Mouse (Mus musculus) forelimb bud, embryonic 11.5 days (tissue): ENCODE results near the gene Adamts13.

Experiments
- DNase-seq: peaks from one replicate; pipeline ENCODE4 v3.0.0-alpha.2; 2012; ENCODE audit warnings: low read depth, low spot score

Adamts13 gene

DNA sequence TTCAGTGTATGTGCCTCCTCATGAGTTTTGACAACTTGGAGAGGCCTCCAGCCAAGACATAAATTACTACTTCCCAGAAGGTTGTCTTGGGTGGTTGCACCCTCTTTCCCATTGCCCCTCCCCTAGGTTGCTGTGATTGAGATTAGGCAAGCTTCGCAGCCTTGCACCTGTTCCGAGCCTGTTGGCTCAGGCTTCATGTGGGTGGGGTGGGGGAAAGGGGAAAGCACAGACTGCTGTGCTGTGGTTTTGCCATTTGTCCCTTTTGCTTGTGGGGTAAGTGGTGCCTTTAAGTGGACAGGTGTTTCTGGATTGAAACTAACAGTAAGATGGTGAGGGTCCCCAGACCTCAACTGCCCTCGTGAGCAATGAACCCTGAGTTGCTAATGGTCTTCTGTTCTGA, 62.8 kb downstream of the Adamts13 start:
- no peak for DNase-seq

DNA sequence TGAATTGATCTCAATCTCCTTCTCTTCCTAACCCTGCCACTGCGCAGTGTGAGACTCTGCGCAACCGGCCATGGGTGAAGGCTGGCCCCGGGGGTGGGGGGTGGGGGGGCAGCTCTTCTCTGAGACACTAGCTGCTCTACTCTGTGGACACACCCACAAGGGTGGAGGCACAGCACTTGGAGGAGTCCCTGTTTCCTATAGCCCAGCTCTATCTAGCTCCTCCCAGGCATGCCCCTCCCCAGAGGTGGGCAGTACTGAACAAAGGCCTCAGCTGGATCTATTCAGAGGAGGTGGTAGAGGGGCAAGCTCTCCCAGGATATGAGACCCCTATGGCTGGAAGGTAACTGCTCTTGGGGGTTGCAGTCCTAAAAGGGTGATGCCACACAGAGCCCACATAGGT, 63.8 kb downstream of the Adamts13 start:
- no peak for DNase-seq

DNA sequence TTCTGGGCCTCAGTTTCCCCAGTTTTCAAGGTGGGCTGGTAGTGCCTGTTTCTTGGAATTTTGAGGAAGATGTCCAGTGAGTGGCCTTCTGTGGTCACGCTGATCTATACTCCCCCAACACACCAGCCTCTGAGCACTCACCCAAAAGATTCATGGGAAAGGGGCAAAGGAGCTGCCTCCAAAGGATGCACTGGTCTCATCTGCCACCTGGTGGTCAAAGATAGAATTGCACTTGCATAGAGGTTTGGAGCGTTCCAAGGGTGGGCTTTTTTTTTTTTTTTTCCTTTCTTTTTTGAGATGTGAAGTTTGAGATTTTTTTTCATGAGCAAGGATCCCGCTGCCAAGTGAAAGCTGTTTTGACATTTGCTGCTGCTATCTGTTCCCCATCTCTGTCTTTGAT, 65.4 kb downstream of the Adamts13 start:
- DNase-seq, result peak; percentile 87

DNA sequence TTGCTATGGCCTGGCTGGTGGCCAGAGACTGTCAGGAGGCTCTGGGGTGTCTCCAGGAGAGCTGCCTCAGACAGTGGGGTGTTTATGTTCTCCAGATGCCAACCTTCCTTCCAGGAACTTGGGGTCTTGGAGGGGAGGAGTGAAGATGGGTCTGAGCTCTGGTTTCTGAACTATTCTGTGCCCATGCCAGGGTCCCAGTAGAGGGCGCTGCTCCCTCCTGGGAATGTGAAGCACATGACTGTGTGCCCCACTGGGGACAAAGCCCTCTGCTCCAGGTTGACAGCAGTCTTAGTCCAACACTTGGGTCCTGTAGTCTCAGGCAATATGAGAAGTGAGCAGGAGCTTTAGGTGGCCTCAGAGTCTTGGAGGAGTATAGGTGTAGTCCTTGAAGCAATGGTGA, 66.1 kb downstream of the Adamts13 start:
- DNase-seq, result peak; percentile 40

DNA sequence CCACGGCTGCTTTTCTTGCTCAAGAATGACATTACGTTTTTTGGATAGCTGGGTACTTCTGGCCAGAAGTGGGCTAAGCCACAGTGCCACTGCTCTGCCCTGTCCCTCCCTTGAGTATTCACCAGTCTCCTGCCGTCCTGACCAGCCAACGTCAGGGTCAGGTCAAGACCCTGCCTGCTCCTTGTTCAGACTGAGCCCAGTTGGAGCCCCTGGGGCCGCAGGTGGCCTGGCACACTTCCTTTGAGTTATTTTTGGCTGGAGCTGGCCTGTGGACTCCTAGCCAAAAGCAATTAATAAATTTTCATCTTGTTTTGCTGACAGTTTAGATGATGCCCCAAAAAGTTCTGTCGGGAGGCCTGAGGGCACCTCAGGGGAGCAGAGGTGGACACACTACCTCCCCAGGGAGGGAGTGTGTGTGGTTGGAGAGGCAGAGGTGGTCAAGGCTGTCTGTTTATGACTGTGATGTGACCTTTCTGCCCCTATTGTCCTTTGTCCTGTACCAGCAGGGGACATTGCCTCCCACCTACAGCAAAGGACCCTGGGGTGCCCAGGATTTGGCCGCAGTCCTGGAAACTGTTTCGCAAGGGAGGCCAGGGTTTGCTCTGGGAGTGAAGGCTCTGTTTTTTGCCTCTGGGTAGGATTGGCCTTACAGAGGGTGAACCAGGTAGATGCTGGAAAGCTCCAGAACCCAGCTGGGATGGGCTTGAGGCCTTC, 69.1 kb downstream of the Adamts13 start:
- no peak for DNase-seq

DNA sequence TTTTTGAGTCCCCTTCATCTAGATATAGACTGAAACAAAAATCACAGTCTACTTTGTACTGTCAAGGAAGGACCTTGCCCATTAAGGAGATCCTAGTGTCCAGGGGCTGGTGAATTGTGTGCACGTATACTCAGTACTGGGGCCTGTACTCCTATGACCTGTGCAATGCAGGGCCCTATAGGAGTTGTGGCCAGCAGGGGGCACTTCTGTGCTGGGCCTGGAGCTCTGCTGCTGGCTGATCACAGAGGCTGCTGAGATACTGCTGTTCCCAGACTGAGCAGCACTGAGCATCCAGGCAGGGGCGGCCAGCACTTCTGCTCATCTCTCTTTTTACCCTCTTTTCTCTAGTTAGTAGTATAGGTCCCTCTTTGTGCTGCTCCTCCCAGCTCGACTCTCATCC, 70.2 kb downstream of the Adamts13 start:
- DNase-seq, result peak; percentile 83

DNA sequence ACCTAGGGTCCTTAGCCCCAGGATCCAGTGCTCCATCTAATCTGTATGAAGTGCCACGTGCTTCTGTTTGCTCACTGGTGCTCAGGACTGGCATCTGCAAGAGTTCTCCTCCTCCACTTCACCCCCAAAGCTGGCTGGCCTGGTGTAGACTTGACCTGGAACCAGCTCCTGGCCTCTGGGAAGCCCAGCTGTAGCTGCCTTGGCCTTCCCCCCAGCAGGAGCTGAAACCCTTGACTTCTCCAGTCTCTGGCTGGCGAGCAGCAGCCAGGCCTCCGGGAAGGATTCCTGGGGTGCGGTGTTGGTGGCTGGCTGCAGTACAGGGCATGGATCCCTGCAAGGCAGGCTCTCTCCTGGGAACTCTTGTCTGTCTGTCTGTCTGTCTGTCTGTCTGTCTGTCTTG, 71.0 kb downstream of the Adamts13 start:
- DNase-seq, result no peak

DNA sequence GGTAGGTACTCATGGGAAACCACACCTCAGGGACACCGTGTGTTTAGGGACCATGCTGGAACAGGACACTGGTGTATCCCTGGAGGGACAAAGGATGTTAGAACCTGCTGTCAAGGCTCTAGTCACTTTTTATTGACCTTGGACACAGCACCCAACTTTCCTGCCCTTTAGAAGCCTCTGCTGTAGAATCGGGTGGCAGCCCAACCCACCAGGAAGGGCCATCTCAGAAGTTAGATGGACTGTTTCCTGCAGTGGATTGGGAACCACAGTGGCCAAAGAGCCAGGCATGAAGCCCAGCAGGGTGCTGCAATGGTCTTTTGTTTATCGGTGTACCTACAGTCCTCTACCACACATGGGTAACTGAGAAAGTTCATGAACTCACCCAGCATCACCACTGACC, 71.4 kb downstream of the Adamts13 start:
- DNase-seq, result no peak

DNA sequence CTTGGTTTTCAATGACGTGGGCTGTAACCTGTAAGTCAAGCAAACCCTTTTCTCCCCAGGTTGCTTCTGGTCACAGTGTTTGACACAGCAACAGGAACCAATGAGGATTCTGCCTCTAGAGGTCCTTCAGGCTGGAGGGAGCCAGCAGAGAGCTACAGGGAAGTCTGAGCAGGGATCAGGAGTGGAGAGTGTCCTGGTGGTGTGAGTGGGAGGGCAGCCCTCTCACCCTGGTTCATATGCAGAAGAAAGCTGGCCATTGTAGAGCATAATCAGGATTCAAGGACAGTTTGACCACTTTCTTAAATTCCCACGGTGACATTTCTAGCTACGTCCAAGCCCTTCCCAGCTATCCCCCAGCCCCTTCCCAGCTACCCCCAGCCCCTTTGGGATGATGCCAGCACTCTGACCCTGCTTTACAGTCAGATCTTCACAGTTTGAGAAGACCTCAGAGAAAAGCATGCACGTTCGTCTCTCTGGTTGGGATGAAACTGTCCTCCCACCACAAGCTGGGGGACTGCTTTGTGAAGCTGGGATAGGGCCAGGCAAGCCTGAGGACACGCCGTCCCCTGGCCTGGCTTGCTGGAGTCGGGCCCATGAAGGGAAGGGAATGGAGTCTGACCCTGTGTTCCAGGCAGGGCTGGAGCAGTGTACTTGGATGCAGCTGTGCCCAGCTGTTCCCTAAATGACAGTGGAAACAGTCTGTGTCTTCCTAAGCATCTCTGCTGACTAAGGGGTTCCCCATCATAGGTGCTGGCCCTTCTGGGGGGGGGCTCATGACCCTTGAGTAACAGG, 73.0 kb downstream of the Adamts13 start:
- no peak for DNase-seq

DNA sequence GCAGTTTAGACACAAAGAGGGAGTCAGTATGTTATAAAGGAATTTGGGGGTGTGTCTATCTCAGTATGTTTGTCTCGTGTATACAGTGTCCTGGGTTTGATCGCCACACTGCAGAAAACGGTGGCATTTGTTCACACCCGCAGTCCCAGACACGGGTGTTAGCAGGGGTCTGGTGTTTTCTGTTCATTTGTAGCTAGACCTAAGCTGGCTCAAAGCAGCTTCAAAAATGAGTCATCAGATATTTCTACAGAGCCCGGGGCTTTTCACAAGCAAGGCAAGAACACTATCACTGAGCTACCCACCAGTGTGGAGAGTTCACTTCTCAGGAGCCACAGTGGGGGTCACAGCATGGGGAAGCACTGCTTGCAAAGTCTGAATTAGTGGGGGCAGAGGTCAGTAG, 76.2 kb downstream of the Adamts13 start:
- no peak for DNase-seq

DNA sequence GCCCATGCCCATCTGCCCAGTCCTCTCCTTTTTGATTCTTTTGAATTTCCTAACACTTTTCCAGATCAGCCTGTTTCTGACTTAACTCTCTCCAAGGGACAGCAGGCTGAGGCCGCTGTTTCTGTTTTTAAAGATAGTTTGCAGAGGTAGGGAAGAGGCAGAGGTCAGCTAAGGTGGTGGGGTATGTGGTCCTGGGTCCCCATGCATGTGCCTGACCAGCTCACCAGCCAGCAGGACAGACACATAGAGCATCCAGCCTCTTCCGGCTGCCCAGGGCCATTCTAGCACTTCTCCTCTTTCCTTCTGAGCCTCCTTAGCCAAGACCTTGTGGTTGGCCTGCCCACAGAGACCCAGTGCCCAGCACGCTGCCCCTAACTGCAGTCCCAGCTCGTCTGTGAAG, 85.0 kb downstream of the Adamts13 start:
- DNase-seq, result no peak

DNA sequence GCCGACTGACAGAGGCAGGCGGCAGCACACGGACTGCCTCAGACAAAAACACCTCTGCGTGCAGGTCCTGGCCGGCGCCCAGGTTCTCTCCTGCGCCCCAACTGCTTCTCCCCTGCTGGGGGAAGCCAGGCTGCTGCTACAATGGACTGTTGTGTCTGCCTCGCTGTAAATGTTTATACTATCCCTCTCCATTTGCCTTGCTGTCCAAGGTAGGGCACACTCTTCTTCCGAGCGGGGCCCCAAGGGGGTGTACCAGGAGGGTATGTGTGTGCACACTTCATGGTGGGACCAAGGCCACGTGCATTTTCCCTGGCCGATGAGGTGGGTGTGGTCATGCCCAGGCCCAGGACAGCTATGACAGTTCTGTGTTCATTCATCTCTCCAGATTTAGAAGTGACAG, 85.5 kb downstream of the Adamts13 start:
- no peak for DNase-seq

DNA sequence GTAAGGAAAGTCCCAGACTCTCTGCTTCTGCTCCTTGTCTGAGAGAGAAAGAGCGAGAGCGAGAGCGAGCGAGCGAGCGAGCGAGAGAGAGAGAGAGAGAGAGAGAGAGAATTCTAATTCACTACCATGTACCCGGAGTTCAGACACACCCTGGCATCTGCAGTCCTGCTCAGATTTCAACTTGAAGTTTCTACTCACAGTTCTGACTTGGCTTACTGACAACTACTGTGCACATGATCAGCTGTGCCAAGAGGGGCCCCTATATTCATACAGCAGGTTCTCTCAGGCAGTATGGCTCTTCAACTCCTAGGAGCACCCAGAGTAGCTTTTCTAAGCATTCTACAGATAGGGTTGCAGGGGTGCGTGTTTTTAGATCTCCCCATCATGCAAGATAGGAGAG, 86.0 kb downstream of the Adamts13 start:
- DNase-seq, result no peak
